Mouse (Mus musculus): ENCODE data around the gene 4930505A04Rik. TPM values are rescaled to one million over a fixed set of nuclear protein-coding genes. Genes with fewer than 3 reads are reported as not detected.

The 4930505A04Rik gene
- polyA plus RNA-seq, 2 experiments: not detected

DNA sequence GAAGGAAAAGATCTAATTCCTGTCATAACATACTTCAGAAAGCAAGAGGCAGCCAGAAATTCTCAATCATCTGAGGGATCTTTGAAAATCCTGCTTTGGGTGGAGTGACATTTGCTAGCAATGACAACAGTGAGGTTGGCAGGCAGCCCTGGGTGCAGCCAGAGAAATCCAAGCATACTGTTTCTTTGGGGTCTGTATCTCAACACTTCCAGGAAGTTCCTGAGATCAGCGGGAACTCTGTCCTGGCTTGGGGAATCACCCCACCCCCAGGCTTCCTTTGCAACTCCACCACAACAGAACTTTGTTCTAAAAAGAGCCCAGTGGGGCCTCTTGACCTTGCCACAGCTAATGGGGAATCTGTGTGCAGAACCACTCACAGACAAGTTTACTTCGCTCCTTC lies 66.0 kb downstream of the 4930505A04Rik start:
- no peak overlapping the region for H3K4me3 ChIP-seq (ENCODE audit: insufficient read depth in 1 of 2, low read depth in 2 of 2, low read length in 2 of 2)
- H3K36me3 ChIP-seq (replicated peaks; ENCODE audit: control insufficient read depth, insufficient read depth, low read depth): no peaks in the 10 kb centered on the region
- 19% methylated on average over 2 of the region's 2 CpGs for WGBS (ENCODE audit: insufficient replicate concordance)
- no peaks in the 10 kb centered on the region for H3K27me3 ChIP-seq (ENCODE audit: control insufficient read depth, insufficient read depth, low read length)
- DNase-seq (ENCODE audit: low read depth in 3 of 3, low spot score in 3 of 3) (no peak), ATAC-seq (ENCODE audit: insufficient read depth) (no peak)
- TF ChIP-seq EP300 (IDR thresholded peaks at IDR 0.05; ENCODE audit: low read depth): no peak
- no peak for TF ChIP-seq CTCF (IDR thresholded peaks at IDR 0.05; ENCODE audit: low read depth)
- H3K9ac ChIP-seq (replicated peaks): no peak overlapping the region
- H3K9me3 ChIP-seq (ENCODE audit: control insufficient read depth, low read length): no peaks in the 10 kb centered on the region
- H3K4me1 ChIP-seq (replicated peaks; ENCODE audit: control insufficient read depth in 2 of 2, insufficient read depth in 2 of 2, low read length in 1 of 2): no peaks in the 10 kb centered on the region
- H3K27ac ChIP-seq: no peak overlapping the region
- H3K4me2 ChIP-seq (ENCODE audit: low read depth): no peak overlapping the region

DNA sequence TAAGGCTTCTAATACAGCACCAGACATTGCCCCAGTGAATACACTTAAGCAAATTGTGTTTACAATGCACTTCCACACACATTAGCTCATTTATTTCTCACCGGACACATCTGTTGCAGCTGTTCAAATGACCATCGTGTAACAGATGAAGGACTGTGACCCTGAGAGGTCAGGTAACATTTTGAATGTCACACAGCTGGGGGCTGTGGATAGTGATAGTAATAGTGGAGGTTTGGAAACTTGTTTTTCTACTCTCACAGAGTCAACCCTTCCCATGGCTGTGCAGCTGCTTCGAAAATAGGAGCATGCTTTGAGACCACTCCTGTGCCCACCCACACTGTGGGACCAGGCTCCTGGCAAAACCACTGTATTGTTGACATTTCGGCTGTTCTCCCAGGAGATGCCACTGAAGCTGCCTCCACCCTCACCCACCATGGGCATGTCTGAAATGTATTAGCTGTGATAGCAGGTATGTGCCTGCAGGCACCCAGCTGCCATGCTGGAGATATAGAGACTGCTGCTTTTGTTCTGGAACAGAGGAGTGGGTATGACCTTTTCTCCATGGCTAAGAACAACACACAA lies 66.9 kb downstream of the 4930505A04Rik start:
- H3K27me3 ChIP-seq (ENCODE audit: control insufficient read depth, insufficient read depth, low read length): no peaks in the 10 kb centered on the region
- no peak for ATAC-seq (ENCODE audit: insufficient read depth)
- no peak for TF ChIP-seq EP300 (IDR thresholded peaks at IDR 0.05; ENCODE audit: low read depth)
- no peak for TF ChIP-seq CTCF (IDR thresholded peaks at IDR 0.05; ENCODE audit: low read depth)
- H3K36me3 ChIP-seq (replicated peaks; ENCODE audit: control insufficient read depth, insufficient read depth, low read depth): no peaks in the 10 kb centered on the region
- H3K27ac ChIP-seq: no peak overlapping the region
- DNase-seq (ENCODE audit: low read depth in 3 of 3, low spot score in 3 of 3): no peak
- no peak overlapping the region for H3K4me3 ChIP-seq (ENCODE audit: insufficient read depth in 1 of 2, low read depth in 2 of 2, low read length in 2 of 2)
- H3K9me3 ChIP-seq (ENCODE audit: control insufficient read depth, low read length): no peaks in the 10 kb centered on the region
- H3K4me1 ChIP-seq (replicated peaks; ENCODE audit: control insufficient read depth in 2 of 2, insufficient read depth in 2 of 2, low read length in 1 of 2): no peaks in the 10 kb centered on the region
- H3K9ac ChIP-seq (replicated peaks): no peak overlapping the region
- WGBS (ENCODE audit: insufficient replicate concordance): 49% methylated on average over 4 of the region's 4 CpGs
- no peak overlapping the region for H3K4me2 ChIP-seq (ENCODE audit: low read depth)

DNA sequence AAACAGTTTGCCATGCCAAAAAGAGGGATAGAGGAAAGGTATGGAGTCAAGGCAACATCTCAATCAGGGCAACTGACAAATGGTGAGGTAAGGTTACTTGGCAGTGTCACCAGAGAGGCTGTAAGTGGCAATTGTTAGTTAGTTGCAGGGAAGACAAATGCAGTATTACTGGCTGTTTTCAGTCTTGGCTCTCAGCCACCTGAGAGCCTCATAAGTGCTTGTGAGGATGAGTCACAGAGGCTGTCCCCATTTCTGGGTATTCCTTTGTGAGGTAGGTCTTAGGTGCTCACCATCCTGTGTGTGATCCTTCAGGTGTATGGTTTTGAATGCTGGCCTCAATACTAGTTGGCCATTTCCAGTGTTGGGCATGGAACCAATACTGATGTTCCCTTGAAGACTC lies 77.3 kb downstream of the 4930505A04Rik start:
- Histone ChIP-seq H3K9me3 (ENCODE audit: control insufficient read depth, low read length) (no peaks in the 10 kb centered on the region), H3K27me3 (ENCODE audit: control insufficient read depth, insufficient read depth, low read length) (no peaks in the 10 kb centered on the region), H3K4me3 (ENCODE audit: insufficient read depth in 1 of 2, low read depth in 2 of 2, low read length in 2 of 2) (no peak overlapping the region), H3K4me1 (replicated peaks; ENCODE audit: control insufficient read depth in 2 of 2, insufficient read depth in 2 of 2, low read length in 1 of 2) (no peaks in the 10 kb centered on the region), H3K4me2 (ENCODE audit: low read depth) (no peak overlapping the region), H3K27ac (no peak overlapping the region), H3K9ac (replicated peaks) (no peak overlapping the region), H3K36me3 (replicated peaks; ENCODE audit: control insufficient read depth, insufficient read depth, low read depth) (no peaks in the 10 kb centered on the region)
- TF ChIP-seq CTCF (IDR thresholded peaks at IDR 0.05; ENCODE audit: low read depth) (no peak), EP300 (IDR thresholded peaks at IDR 0.05; ENCODE audit: low read depth) (no peak)
- no peak for DNase-seq (ENCODE audit: low read depth in 3 of 3, low spot score in 3 of 3)
- no peak for ATAC-seq (ENCODE audit: insufficient read depth)

DNA sequence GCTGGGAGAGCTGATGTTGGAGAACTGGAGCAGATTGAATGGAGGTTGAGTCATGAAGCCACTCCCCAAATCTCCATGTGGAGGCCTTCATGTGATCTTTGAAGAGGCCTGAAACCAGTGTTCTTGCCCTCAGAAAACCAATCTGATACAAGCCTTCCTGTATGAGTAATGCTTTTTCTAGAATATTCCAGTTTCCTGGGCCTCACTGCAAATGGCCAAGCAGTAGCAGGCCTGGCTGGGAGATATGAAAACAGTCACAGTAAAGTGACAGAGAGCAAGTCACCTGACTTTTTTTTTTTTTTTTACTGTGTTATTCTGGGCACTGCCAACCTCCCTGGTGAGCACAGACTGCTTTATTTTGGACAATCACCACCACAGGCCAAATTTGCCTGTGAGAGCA lies 88.6 kb downstream of the 4930505A04Rik start:
- H3K4me3 ChIP-seq (ENCODE audit: insufficient read depth in 1 of 2, low read depth in 2 of 2, low read length in 2 of 2): no peak overlapping the region
- no peak overlapping the region for H3K4me2 ChIP-seq (ENCODE audit: low read depth)
- H3K9ac ChIP-seq (replicated peaks): no peak overlapping the region
- H3K27me3 ChIP-seq (ENCODE audit: control insufficient read depth, insufficient read depth, low read length): no peaks in the 10 kb centered on the region
- H3K9me3 ChIP-seq (ENCODE audit: control insufficient read depth, low read length): no peaks in the 10 kb centered on the region
- no peaks in the 10 kb centered on the region for H3K4me1 ChIP-seq (replicated peaks; ENCODE audit: control insufficient read depth in 2 of 2, insufficient read depth in 2 of 2, low read length in 1 of 2)
- TF ChIP-seq CTCF (IDR thresholded peaks at IDR 0.05; ENCODE audit: low read depth) (no peak), EP300 (IDR thresholded peaks at IDR 0.05; ENCODE audit: low read depth) (no peak)
- H3K36me3 ChIP-seq (replicated peaks; ENCODE audit: control insufficient read depth, insufficient read depth, low read depth): no peaks in the 10 kb centered on the region
- H3K27ac ChIP-seq: no peak overlapping the region
- ATAC-seq (ENCODE audit: insufficient read depth) (no peak), DNase-seq (ENCODE audit: low read depth in 3 of 3, low spot score in 3 of 3) (no peak)

Other genes starting within 250 kb of the 4930505A04Rik start
- gene Sptbn1, start 203.7 kb downstream of the 4930505A04Rik start, polyA plus RNA-seq (2012; rRNA removed): 6.7 and 9.6 TPM in 2 replicates
- 14.4 and 15.2 TPM in 2 replicates for gene Sptbn1, start 203.7 kb downstream of the 4930505A04Rik start, polyA plus RNA-seq (2014; fragmentation: Nextera tagmentation; extraction: Ambion mirVana)
- 1.0 and 2.6 TPM in 2 replicates for gene Acyp2, start 177.8 kb upstream of the 4930505A04Rik start, polyA plus RNA-seq (2012; rRNA removed)
- 5.4 and 5.6 TPM in 2 replicates for gene Acyp2, start 177.8 kb upstream of the 4930505A04Rik start, polyA plus RNA-seq (2014; fragmentation: Nextera tagmentation; extraction: Ambion mirVana)

Measured in liver, embryonic 14.5 days (tissue).